Mouse (Mus musculus): Measurements from ENCODE around the gene Pgm2.

- TF ChIP-seq CTCF (IDR thresholded peaks at IDR 0.05; ENCODE audit: control insufficient read depth, insufficient read depth, insufficient replicate concordance, low read depth, low read length) (no peak), POLR2A (IDR thresholded peaks at IDR 0.05; ENCODE audit: control insufficient read depth, low read depth, low read length) (no peak)
These were observed 69.2 kb downstream of the Pgm2 start for GRCm38 (mm10) chr5:64161917-64162316.
